Mouse (Mus musculus) testis, adult 2 months (tissue): Measurements from ENCODE around the gene Cd109.

Experiments used
- CTCF ChIP-seq: fragments of 200-500 bp; IDR thresholded peaks from 2 replicates; pipeline ENCODE4 v1.5.1; 2012; ENCODE audit warnings: low read depth, mild to moderate bottlenecking, inconsistent platforms, low read length, moderate library complexity; ENCODE audit not compliant: control insufficient read depth, insufficient read depth, insufficient replicate concordance
- POLR2A ChIP-seq: fragments of 200-500 bp; IDR thresholded peaks from 2 replicates; pipeline ENCODE4 v1.6.1; 2012; ENCODE audit warnings: low read depth, mild to moderate bottlenecking, inconsistent platforms, low read length, moderate library complexity; ENCODE audit not compliant: control insufficient read depth

GRCm38 (mm10) chr9:78623301-78623747 is 8.0 kb downstream of the Cd109 start:
- no peak for TF ChIP-seq CTCF
- TF ChIP-seq POLR2A = no peak
